Mouse (Mus musculus): Measurements from ENCODE around the gene Ripor2. TPM values are rescaled to one million over a fixed set of nuclear protein-coding genes. Genes with fewer than 3 reads are reported as not detected.

Ripor2 gene
- polyA plus RNA-seq, 1 experiment = 32.0 TPM

- TF ChIP-seq CTCF (IDR thresholded peaks at IDR 0.05; ENCODE audit: borderline replicate concordance, extremely low read depth, insufficient read depth, insufficient read length) (no peak), POLR2A (IDR thresholded peaks at IDR 0.05; ENCODE audit: borderline replicate concordance, extremely low read depth, insufficient read depth, insufficient read length, poor library complexity, severe bottlenecking) (no peak)
Observed at GRCm38 (mm10) chr13:24778706-24779380, 196.9 kb downstream of the Ripor2 start.

GRCm38 (mm10) chr13:24781916-24782315, 199.9 kb downstream of the Ripor2 start:
- peak; percentile 47 for DNase-seq (ENCODE audit: low read depth)
- TF ChIP-seq CTCF (IDR thresholded peaks at IDR 0.05; ENCODE audit: borderline replicate concordance, extremely low read depth, insufficient read depth, insufficient read length) = no peak
- no peak for TF ChIP-seq POLR2A (IDR thresholded peaks at IDR 0.05; ENCODE audit: borderline replicate concordance, extremely low read depth, insufficient read depth, insufficient read length, poor library complexity, severe bottlenecking)

More at GRCm38 (mm10) chr13:24778706-24779380, 196.9 kb downstream of the Ripor2 start:
- DNase-seq (ENCODE audit: low read depth) = no peak

Other genes starting within 250 kb of the Ripor2 start
- 0.10 TPM in 1 of 2 replicates, not detected in the other for gene Armh2, start 159.0 kb downstream of the Ripor2 start, polyA plus RNA-seq (2012; rRNA removed)
- 13.6 and 19.5 TPM in 2 replicates for gene Gmnn, start 179.7 kb downstream of the Ripor2 start, polyA plus RNA-seq (2012; rRNA removed)
- gene BC005537, start 219.5 kb downstream of the Ripor2 start, polyA plus RNA-seq (2012; rRNA removed) = 114 and 115 TPM in 2 replicates
- 33.9 and 38.0 TPM in 2 replicates for gene Acot13, start 249.4 kb downstream of the Ripor2 start, polyA plus RNA-seq (2012; rRNA removed)
- 46.8 and 63.3 TPM in 2 replicates for gene Tdp2, start 249.5 kb downstream of the Ripor2 start, polyA plus RNA-seq (2012; rRNA removed)